Mouse (Mus musculus): ENCODE data around the gene Ercc6l2.
"Not testable (repeated sequence)": the region's sequence is repeated elsewhere in the genome, so short reads cannot be mapped to it uniquely, and the experiment has no call there.

Ercc6l2 gene

GRCm38 (mm10) chr13:63885532-63885949 lies 70.5 kb downstream of the Ercc6l2 start:
- DNase-seq = no peak

DNA sequence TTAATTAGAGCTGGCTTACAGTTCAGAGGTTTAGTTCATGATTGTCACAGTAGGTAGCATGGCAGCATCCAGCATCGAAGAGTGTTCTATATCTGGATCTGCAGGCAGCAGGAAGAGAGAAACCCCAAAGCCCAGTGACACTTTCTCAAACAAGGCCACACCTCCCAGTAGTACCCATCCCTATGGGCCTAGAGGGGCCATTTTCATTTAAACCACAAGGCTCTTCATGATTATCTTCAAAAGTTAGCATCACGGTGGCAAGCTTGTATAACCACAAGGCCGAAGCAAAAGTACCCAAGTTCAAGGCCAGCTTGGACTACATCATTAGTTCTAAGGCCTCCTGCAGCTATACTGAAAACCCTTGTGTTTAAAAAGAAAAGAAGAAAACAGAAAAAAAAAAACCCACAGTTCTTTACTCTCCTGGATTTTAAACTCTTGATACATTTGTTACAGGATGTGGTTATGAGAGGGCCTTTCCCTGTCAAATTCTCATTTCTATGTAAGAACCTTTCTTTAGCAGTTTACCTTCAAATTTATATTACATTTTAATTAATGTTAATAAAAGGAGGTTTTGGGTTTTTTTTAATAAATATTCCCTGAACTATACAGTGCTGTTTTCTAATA lies 71.5 kb downstream of the Ercc6l2 start:
- no peak for DNase-seq

DNA sequence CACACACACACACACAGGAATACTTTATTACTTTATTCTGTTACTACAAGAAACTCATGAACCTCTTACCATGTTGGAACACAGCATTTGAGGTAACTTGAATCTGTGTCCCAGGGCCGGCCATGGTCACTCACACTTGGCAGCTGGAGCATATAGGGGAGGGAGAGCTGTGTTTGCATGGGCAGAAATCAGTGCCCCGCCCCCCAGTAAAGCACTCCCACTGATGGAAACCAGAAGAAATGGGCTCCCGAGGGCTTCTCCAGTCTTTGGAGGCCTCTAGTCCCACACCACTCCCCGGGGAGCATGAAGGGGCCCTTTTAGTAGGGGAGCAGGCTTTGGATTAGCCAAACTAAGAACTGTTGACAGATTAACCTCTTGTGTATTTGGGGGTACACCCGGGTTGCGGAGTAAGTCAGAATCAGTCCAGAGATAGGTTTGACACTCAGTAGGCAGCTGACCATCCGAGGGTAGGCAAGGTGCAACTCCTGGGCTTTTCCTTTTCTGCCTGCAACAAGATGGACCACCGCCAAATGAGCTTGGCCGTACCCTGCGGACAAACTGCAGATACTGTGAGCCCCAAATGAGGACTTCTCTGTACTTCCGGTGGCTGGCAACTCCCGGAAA lies 85.8 kb downstream of the Ercc6l2 start:
- no peak for DNase-seq

- peak; percentile 92 for DNase-seq
Measured at GRCm38 (mm10) chr13:63901303-63901713, 86.3 kb downstream of the Ercc6l2 start.

DNA sequence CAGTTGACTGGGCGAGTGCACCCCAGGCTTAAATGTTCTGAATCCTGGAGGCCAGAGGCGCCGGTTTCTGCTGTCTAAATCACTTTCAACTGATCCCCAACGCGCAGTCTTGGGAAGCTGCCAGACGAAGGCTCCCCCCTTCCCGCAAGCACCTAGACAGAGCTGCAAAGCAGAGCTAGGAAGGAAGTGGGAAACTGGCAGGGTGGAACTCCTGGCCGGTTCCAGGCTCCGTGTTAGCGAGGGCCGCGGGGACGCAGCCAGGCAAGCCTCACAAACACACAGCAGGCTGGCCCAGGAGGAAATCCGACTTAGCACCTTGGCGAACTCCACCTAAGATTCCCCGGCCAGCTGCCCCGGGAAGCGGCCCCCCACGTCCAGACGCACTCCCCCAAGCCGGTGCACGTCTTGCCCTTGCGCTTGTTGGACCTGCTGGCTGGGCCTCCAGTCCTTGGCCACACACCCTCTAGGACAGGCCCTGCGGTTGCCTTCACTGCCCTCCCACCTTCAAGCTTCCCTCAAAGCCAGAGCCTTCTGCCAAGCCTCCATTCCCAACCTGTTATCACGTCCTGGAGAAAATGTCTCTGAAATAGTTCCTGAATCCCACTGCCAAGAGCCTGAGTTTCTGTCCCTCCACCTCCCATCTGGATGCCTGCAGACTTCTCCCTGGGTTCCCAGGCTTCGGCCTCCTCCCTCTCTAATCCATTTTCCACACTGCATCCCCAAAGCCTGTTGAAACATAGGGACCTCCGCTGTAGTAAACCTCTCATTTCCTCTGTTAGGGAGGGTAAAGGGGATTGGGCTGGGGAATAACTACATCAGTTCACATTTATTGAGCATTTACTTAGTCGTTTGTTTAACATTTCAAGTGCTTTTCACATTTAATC lies 86.9 kb downstream of the Ercc6l2 start:
- no peak for DNase-seq

GRCm38 (mm10) chr13:63906516-63906915 lies 91.5 kb downstream of the Ercc6l2 start:
- no peak for DNase-seq

DNA sequence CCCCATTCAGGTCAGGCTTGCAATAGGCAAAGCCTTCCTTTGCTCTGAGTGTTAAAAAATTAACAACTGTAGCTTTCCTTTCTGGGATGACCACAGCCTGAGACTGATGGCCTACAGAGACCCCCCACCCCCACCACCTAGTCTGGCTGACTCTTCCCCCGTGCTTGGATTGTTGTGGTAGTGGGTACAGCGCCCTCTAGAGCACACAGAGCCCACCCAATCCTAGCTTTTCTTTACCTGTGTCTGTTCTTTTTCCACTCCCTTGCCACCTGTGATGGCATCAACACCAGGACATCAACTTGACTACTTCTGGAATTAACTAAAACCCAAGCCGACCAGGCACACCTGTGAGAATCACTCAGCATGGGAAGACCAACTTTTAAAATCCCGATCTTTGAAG lies 92.4 kb downstream of the Ercc6l2 start:
- no peak for DNase-seq

- DNase-seq = no peak
Measured at GRCm38 (mm10) chr13:63910141-63910804, 95.2 kb downstream of the Ercc6l2 start.

GRCm38 (mm10) chr13:63911617-63912016 lies 96.6 kb downstream of the Ercc6l2 start:
- DNase-seq = no peak

- DNase-seq = no peak
Measured at GRCm38 (mm10) chr13:63913136-63913535, 98.1 kb downstream of the Ercc6l2 start.

- no peak for DNase-seq
Measured at GRCm38 (mm10) chr13:63915176-63915575, 100.1 kb downstream of the Ercc6l2 start.

GRCm38 (mm10) chr13:63915684-63916083 lies 100.6 kb downstream of the Ercc6l2 start:
- DNase-seq = no peak

DNA sequence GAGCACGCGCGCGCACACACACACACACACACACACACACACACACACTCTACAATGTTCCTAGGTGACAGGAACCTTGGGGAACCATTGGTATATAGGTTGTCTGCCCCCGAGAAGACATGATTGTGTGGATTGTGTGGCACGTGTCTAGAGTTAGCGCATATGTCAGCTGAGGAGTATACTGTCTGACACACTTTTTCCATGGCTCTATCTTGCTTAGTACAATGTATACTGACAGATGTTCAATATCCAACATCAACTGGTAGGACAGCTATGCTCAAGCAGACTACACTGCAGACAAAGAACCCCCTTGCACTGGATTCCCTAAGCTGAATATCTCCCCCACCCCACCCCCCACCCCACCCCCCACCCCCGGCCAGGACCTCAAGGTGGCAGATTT lies 101.5 kb downstream of the Ercc6l2 start:
- no peak for DNase-seq

GRCm38 (mm10) chr13:63917198-63917767 lies 102.2 kb downstream of the Ercc6l2 start:
- peak; percentile 43 for DNase-seq

DNA sequence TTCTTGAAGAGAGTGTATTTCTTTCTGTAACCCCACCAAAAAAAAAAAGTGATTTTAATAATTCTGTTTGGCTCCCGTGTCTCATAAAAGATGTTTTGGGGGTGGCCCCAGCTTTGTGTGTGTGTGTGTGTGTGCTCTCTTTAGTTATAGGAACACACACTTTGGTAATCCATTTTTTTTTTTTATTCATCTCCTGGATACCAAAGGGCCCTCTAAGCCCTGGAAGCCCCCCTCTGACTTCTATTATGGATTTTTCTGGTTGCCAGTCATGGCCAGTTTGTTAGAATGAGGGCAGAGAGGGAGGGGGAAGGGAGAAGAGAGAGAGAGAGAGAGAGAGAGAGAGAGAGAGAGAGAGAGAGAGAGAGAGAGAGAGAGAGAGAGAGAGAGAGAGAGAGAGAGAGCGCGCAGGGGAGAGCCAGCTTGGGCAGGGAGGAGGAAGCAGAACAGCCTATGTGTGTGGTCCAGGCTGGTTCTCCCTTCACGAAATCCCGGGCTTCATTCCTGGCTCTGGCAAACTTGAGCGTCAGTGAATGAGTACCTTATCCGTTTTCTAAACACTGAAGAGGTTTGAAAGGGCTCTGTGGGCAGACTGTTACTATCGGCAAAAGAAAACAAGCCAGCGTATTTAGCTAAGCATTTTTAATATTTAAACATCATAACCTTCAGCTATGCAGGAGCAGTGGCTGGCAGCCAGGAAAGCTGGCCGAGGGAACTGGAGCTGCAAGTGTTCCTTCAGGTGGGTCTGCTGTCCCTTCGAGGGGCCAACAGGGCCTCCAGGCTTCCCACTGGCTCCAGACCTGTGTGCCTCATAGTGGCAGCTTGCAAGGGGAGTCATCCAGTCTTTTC lies 103.0 kb downstream of the Ercc6l2 start:
- peak; percentile 86 for DNase-seq

DNA sequence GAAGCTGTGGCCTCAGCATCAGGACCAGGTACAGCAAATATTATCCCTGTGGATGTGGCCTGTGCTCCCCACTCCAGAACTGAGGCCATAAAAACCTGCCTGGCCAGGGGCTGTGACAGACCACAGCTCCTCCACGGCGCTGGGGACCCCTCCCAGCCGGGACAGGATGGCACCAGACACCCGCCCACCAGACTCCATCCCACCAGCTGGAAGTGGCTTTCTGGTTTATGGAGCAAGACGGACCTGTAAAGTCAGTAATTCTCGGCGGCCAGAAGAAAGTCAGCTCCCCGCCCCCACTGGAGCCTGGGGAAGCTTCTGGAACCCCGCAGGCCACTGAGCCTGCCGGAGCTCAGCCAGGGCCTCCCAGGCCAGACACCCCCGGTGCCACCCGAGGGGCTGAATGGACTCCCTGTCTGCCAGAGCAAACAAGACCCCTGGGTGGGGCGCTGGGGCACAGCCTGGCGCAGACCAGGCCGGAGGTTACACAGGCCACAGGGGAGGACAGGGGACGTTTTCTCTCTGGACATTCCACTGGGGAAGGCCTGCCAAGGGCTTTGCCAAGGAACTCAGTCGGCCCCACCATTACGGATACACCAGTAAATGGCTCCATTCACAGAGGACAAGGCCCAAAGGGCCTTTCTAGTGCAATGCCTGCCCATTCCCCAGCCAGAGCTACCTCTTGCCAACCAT lies 103.8 kb downstream of the Ercc6l2 start:
- DNase-seq = peak; percentile 48

DNA sequence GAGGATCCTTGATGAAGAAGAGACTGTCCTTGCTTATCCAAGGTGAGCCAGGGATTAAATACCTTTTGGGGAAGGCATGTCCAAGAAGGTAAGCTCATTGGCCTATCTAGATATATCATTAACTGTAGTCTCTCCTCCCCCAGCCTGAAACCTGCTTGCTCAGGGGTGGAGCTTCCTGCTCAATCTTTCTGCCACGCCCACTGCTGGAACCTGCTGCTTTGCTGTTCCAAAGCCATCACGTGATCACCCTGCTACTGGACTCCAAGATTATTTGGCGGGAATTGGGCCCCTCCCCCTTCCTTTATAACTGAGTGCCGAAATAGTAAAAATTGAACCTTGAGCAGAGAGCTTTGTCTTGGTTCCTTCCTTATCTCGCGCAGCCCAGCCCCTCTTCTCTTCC lies 109.0 kb downstream of the Ercc6l2 start:
- not testable (repeated sequence) for DNase-seq

DNA sequence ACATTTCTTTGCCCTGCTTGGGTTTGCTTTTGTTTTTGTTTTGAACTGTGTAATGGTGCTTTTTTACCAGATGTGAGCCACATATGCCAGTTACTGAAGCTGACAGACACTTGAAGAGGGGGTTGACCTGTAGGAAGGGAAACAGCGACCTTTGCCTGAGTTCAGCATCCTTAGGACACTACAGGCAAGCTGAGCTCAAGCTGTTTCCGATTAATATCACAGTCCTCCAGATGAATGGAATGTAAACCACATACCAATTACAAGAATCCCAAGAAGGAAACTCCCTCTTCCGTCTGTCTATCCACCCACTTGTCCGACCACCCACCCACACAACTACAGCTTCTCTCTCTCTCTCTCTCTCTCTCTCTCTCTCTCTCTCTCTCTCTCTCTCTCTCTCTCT lies 112.3 kb downstream of the Ercc6l2 start:
- DNase-seq = no peak

DNA sequence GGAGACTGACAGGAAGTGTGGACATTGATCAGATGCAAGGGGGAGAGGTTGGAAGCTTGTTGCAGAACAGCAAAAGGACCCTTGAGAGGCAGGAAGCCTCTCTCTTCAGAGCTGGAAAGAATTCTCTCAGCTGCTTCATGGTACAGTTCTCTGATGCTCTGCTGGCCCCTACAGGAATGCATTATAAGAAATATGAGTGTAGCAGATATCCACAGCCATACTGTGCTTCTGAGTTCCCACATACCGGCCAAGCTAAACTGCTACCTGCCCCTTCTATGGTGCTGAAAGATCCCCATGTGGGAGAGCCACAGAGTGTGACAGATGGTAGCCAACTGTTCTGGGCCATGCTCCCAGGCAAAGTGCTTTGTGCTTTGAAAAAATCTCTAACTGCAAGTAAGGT lies 114.3 kb downstream of the Ercc6l2 start:
- DNase-seq = peak; percentile 55

GRCm38 (mm10) chr13:63929917-63930515 lies 115.0 kb downstream of the Ercc6l2 start:
- no peak for DNase-seq

- no peak for DNase-seq
Measured at GRCm38 (mm10) chr13:63930525-63930924, 115.5 kb downstream of the Ercc6l2 start.

Measured in retina, postnatal 1 day (tissue).